Mouse (Mus musculus) cortical plate, adult 2 months (tissue): ENCODE results near the gene Hoxd8. TPM values are rescaled to one million over a fixed set of nuclear protein-coding genes. Genes with fewer than 3 reads are reported as not detected.

Experiments
- H3K27ac ChIP-seq: fragments of 200-500 bp; 2 replicates; pipeline ENCODE4 v1.5.1; 2012; ENCODE audit warnings: low read length, control low read depth, inconsistent platforms; ENCODE audit not compliant: insufficient read depth
- H3K4me1 ChIP-seq: fragments of 200-500 bp; 2 replicates; pipeline ENCODE4 v1.6.1; 2011; ENCODE audit warnings: low read length; ENCODE audit not compliant: control insufficient read depth, insufficient read depth
- H3K4me3 ChIP-seq: fragments of 200-500 bp; 2 replicates; pipeline ENCODE4 v1.5.1; 2011; ENCODE audit warnings: mild to moderate bottlenecking, low read length, control low read depth; ENCODE audit not compliant: insufficient read depth
- CTCF ChIP-seq: fragments of 200-500 bp; IDR thresholded peaks from 2 replicates; pipeline ENCODE4 v1.5.1; 2011; ENCODE audit warnings: mild to moderate bottlenecking, control low read depth, low read length; ENCODE audit not compliant: insufficient read depth; ENCODE audit errors: extremely low read depth
- POLR2A ChIP-seq: fragments of 200-500 bp; IDR thresholded peaks from 2 replicates; pipeline ENCODE4 v1.6.1; 2011; ENCODE audit warnings: mild to moderate bottlenecking, low read length, control low read depth; ENCODE audit not compliant: insufficient read depth; ENCODE audit errors: extremely low read depth
- polyA plus RNA-seq: library from polyadenylated mRNA; depleted of rRNA; stranded (reverse); fragments of >200 nt; gene quantifications from 2 replicates; pipeline ENCODE4 v1.2.3, GENCODE M21; 2012

The Hoxd8 gene
- polyA plus RNA-seq, 1 experiment: not detected

DNA sequence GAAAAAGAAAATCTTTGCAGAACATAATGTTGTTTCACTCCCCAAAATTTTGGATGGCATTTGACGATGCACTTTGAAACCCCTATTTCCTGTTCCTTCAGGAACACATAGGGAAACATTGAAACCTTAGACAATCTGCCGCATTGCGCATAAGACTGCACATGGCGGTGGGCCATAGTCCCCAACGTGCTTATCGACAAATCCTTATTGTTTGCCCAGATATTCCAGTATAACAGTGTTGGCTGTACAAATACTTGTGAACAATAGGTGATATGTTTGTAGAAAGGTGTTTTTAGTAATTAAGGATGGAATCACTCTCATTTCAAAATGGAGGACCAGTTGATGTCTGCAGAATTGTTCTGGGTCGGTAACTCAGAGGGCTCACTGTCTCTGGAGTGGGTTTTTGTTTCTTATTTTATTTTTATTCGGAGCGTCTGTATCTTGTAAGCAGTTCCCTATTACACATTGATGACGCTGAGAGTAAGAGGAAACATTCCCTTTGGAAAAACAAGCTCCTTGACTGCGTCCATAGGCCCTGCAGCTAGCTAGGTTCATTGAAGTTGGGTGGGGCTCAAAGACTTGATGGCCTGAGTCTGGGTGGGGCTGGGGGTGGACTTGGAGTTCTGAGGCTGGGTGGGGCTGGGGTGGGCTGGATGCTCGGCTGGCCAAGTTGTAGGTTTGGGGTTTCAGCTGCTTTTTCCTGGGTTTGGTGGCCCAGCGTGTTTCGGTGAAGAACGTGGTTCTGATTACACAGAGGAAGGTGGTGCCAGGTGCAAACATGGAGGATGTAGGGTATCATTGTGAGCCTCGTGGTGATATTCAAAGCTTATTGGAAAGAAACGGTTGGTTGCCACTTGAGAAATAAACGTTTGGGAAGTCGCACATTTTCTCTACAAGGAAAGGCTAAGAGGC, 9.1 kb downstream of the Hoxd8 start:
- Histone ChIP-seq H3K4me1 (no peaks in the 10 kb centered on the region), H3K4me3 (no peak overlapping the region), H3K27ac (no peak overlapping the region)
- no peak for TF ChIP-seq CTCF
- TF ChIP-seq POLR2A: no peak

DNA sequence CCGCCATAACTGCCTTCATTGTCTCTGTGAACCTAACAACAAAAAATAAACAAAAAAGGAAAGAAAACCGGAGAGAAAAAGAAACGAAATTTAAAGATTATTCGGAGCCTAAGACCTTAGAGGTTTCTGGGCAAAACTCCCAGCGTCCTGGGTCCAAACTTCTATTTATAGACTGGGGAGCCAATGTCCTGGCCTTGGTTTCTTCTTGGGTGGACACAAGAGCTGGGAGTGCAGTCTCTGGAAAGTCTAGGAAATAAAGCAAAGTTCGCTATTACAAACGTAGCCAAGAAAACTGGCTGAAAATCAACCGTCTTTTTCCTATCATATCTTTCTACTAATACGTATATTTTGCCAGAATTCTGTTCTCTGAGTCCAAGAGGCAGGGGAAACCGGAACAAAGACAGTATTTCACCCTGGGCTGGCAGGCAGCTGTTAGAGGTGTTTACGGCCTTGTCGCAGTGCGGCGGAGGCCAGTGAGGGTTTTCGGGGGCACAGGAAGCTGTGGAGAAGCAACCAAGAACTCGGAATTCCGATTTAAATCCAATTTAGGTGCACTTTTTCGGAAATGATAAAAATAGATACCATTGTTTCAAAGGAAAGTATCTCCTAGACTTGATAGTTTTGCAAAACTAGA, 9.9 kb downstream of the Hoxd8 start:
- no peak overlapping the region for H3K4me3 ChIP-seq
- H3K4me1 ChIP-seq: no peaks in the 10 kb centered on the region
- no peak overlapping the region for H3K27ac ChIP-seq
- TF ChIP-seq CTCF: no peak
- TF ChIP-seq POLR2A: no peak

DNA sequence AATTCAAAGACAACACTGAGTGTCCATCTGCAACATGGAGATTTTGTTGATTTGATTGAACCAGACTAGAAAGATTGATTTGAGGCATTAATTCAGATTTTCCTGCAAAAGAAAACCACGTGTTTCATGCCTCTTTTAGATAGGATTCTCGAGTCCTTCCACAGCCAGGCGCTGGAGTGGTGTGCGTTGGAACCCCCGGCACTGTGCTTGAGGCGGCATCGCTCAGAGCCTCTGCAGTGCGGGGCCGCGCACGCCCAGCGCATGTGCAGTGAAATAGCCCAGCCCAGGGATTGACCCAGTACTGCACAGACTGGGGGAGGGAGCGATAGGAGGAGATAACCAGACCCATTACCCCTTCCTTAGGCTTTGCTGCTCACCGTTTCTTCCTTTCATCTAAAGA, 10.5 kb downstream of the Hoxd8 start:
- Histone ChIP-seq H3K4me3 (no peak overlapping the region), H3K4me1 (no peaks in the 10 kb centered on the region), H3K27ac (no peak overlapping the region)
- no peak for TF ChIP-seq CTCF
- TF ChIP-seq POLR2A: no peak

DNA sequence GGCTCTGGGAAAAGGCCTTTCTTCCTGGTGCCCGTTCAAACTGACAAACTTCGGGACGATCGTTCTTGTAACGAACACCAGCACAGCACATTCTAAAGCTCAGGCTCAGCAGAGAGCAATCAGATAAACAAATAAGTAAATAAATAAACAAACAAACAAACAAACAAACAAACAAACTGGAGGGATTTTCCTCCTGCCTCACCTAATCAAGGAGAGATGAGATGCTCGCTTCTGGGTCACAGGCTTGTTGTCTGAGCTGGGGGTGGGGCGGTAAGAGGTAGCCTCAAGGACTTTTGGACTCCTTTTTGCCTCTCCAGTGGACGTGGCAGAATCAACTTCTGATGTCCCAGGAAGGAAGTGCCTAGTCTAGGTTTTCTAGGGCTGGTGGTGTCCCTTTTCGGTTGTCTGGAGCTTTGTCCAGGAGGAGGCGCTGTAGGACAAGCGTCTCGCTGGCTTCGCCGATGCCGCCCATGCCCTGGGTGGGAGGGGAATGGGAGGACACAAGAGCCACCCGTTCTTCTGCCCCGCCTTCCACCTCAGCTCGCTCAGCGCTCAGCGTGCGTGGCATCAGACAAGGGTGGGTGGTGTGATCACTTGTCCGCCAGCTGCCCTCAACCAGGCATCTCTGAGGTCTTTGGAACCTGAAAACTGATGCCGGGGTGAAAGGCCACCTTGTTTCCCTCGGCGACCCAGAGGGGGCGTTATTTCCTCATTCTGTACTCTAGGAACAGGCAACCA, 11.3 kb downstream of the Hoxd8 start:
- H3K4me1 ChIP-seq: no peaks in the 10 kb centered on the region
- TF ChIP-seq CTCF (peak; percentile 75), POLR2A (no peak)
- H3K4me3 ChIP-seq: no peak overlapping the region
- no peak overlapping the region for H3K27ac ChIP-seq

DNA sequence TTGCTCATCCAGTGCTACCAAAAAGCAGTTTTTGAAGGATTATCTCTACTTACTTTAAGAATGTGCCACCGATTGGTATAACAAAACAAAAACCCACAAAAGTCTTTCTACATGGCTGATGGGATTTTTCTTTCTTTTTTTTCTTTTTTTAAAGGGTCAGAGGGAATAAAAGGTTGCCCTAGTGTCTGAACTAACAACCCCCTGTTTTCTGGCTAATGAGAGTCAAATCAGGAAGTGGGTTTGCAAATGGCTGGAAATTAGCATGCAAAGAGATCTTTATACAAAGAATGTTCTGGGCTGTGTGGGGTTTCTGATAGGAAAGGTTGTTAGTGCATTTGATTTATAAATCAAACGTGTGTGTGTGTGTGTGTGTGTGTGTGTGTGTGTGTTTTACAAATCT, 16.0 kb downstream of the Hoxd8 start:
- no peak overlapping the region for H3K4me3 ChIP-seq
- H3K4me1 ChIP-seq: no peaks in the 10 kb centered on the region
- no peak for TF ChIP-seq CTCF
- TF ChIP-seq POLR2A: no peak
- H3K27ac ChIP-seq: no peak overlapping the region

DNA sequence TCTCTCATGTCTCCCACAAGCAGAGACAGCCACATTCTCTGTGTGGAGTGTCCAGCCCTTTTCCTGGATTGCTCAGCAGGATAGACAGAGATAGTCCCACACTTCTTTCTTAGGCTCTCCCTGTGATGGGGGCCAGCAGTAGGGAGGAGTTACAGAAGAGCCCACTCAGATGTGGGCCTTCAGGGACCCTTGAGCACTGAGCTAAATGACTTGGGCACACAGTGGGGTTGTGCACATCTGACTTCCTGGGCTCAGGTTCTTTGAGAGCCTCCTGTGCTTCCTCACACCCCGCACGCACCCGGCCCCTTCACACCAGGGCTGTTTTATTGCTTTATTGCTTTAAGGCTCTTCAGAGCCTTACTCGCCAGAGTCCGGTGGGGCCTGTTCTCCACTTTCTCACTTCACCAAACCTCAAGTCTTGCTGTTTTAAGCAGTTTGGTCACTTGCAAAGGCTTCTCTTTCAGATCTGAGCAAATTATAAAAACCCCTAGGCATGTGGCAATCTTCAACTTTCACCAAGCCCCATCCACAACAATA, 16.6 kb downstream of the Hoxd8 start:
- Histone ChIP-seq H3K4me3 (no peak overlapping the region), H3K4me1 (no peaks in the 10 kb centered on the region), H3K27ac (no peak overlapping the region)
- no peak for TF ChIP-seq POLR2A

DNA sequence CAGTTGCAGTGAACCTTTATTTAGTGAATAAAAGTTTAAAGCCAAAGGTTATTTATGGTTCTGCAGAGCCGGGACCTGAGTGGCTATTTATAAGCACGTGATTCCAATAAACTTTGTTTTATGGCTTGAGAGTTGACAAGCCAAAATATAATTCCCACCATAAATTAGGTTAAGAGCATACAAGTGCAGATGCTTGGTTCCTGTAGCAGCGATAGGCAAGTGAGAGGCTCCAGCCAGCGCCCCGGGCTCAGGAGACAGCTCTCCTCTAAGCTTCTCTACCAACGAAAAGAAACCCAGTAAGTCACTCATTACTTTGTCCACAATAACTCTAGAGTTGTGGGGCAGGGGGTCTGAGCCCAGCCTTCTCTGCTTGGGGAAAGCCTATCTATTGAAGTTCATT, 17.5 kb downstream of the Hoxd8 start:
- Histone ChIP-seq H3K27ac (no peak overlapping the region), H3K4me1 (no peaks in the 10 kb centered on the region), H3K4me3 (no peak overlapping the region)
- TF ChIP-seq POLR2A (no peak), CTCF (no peak)

DNA sequence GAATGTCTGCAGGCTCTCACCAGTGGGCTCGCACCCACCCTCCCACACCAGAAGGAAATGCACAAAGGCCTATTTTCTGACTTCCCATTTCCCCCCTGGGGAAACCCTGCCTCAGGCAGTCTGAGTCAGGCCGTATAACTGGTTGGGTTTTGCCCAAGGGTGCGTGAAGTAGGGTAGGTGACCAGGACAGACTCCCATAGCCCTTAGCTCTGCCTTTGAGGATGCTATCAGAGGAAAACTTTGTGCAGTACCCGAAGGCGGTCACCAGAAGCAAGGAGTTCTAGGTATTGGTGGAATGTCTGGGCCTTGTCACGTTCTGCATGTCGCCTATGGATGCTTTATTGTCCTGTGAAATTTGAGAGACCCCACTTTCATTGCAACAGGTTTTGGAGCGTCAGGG, 18.5 kb downstream of the Hoxd8 start:
- no peak for TF ChIP-seq CTCF
- no peak for TF ChIP-seq POLR2A
- Histone ChIP-seq H3K27ac (no peak overlapping the region), H3K4me1 (no peaks in the 10 kb centered on the region), H3K4me3 (no peak overlapping the region)

DNA sequence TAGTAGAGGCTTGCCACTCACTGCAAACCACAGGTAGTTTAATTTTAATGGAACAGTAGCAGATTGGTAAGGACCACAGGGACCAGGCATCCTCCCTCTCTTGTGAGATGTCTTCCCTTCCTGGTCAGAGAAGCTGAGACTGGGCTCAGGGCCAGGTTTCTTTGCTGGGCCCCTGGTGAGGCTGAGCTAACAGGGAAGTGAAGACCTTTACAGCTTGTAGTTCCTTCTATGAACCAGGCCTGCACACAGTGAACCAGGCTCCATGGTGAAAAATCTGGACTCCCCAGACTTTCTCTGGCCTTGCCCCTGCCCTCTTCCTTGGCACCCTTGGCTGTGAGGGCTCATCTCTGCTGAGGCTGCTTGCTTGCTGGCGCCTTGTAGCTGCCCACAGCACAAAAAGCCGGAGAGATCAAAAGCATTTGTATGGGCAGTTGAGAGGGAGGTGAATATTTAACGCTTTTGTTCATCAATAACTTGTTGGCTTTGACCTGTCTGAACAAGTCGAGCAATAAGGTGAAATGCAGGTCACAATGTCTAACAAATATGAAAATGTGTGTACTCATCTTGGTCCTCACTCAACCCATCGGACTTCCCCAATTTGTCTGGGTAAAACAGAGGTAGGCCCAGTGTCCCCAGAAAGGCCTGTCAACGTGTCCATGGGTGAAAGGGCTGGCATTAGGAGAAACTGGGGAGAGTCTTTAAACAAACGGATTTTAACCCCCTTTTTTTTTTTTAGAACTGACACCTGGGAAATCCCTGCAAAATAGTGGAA, 20.0 kb downstream of the Hoxd8 start:
- Histone ChIP-seq H3K27ac (no peak overlapping the region), H3K4me1 (no peaks in the 10 kb centered on the region), H3K4me3 (no peak overlapping the region)
- TF ChIP-seq CTCF (no peak), POLR2A (no peak)
